In genomic region chr6:137101886-137102661, GRCm38 (mm10) we compare ENCODE assay signal across 20 mouse cellular contexts.
DNase-seq lines count a peak whose midpoint lies in the region; ATAC-seq and TF ChIP-seq lines count a peak whose summit lies in the region.
"Had no signal": no experiment of that assay in that cellular context is flagged by ENCODE, and none has a peak within 500 bp of the region (broad histone marks: within the 10 kb centered on the region; RNA-seq: fewer than 3 reads in every experiment).

No protein-coding gene starts in this region.

- WGBS in embryonic facial prominence, embryonic 13.5 days, result 59% methylated on average over 7 of the region's 7 CpGs
- WGBS in embryonic facial prominence, embryonic 10.5 days, result 82% methylated on average over 7 of the region's 7 CpGs
- WGBS in midbrain, embryonic 13.5 days, result 83% methylated on average over 7 of the region's 7 CpGs
- 79% methylated on average over 7 of the region's 7 CpGs for WGBS in midbrain, embryonic 16.5 days

- peak overlapping the region; percentile 68 for H3K27ac ChIP-seq in embryonic facial prominence, embryonic 13.5 days
- H3K27ac ChIP-seq in embryonic facial prominence, embryonic 10.5 days (replicated peaks), result no peak overlapping the region
- 0 out of 2 replicates have a peak overlapping the region, but pooled peaks have one; percentile 23 for H3K27ac ChIP-seq in layer of hippocampus, adult 2 months
- no peak overlapping the region for H3K27ac ChIP-seq in midbrain, embryonic 13.5 days
- H3K27ac ChIP-seq in midbrain, embryonic 16.5 days (ENCODE audit: low read length), result no peak overlapping the region
- H3K27ac ChIP-seq: hindbrain, embryonic 12.5 days; liver, embryonic 14.5 days; midbrain, embryonic 12.5 days had no signal

- H3K36me3 ChIP-seq in embryonic facial prominence, embryonic 13.5 days, result no peaks in the 10 kb centered on the region
- H3K36me3 ChIP-seq in embryonic facial prominence, embryonic 10.5 days (replicated peaks), result no peaks in the 10 kb centered on the region
- no peaks in the 10 kb centered on the region for H3K36me3 ChIP-seq in midbrain, embryonic 13.5 days
- no peaks in the 10 kb centered on the region for H3K36me3 ChIP-seq in midbrain, embryonic 16.5 days (ENCODE audit: control insufficient read depth, insufficient read depth, low read length)
- H3K36me3 ChIP-seq: hindbrain, embryonic 12.5 days; midbrain, embryonic 12.5 days had no signal

- no peak overlapping the region for H3K9ac ChIP-seq in embryonic facial prominence, embryonic 13.5 days
- no peak overlapping the region for H3K9ac ChIP-seq in midbrain, embryonic 13.5 days (replicated peaks)
- H3K9ac ChIP-seq in midbrain, embryonic 16.5 days (ENCODE audit: low read depth, low read length), result no peak overlapping the region
- H3K9ac ChIP-seq: hindbrain, embryonic 12.5 days; liver, embryonic 14.5 days; midbrain, embryonic 12.5 days had no signal

- H3K4me2 ChIP-seq in embryonic facial prominence, embryonic 13.5 days, result no peak overlapping the region
- H3K4me2 ChIP-seq in midbrain, embryonic 13.5 days (replicated peaks), result no peak overlapping the region
- no peak overlapping the region for H3K4me2 ChIP-seq in midbrain, embryonic 16.5 days (ENCODE audit: low read length)
- H3K4me2 ChIP-seq: hindbrain, embryonic 12.5 days; midbrain, embryonic 12.5 days had no signal

- no peak for ATAC-seq in embryonic facial prominence, embryonic 13.5 days (ENCODE audit: insufficient number of reproducible peaks, insufficient read depth, low FRiP score, low TSS enrichment, low read depth)
- ATAC-seq in midbrain, embryonic 13.5 days, result peak; percentile 14; the same call in 1 of the 2 replicates
- no peak for ATAC-seq in midbrain, embryonic 16.5 days

- H3K9me3 ChIP-seq in embryonic facial prominence, embryonic 13.5 days, result no peaks in the 10 kb centered on the region
- H3K9me3 ChIP-seq in embryonic facial prominence, embryonic 10.5 days, result no peaks in the 10 kb centered on the region
- no peaks in the 10 kb centered on the region for H3K9me3 ChIP-seq in midbrain, embryonic 13.5 days
- no peaks in the 10 kb centered on the region for H3K9me3 ChIP-seq in midbrain, embryonic 16.5 days (replicated peaks; ENCODE audit: control insufficient read depth, low read length, poor library complexity, severe bottlenecking)
- H3K9me3 ChIP-seq: hindbrain, embryonic 12.5 days; midbrain, embryonic 12.5 days had no signal

- no peak for DNase-seq in embryonic facial prominence, embryonic 10.5 days (ENCODE audit: low spot score)
- no peak for DNase-seq in layer of hippocampus, adult 2 months (ENCODE audit: low spot score in 2 of 2)
- DNase-seq in layer of hippocampus, adult 18-20 months (ENCODE audit: low spot score in 2 of 2), result no peak
- no peak for DNase-seq in retina, embryonic 14.5 days (ENCODE audit: low spot score)
- DNase-seq in heart, postnatal 36 days, result no peak
- DNase-seq: adrenal gland, adult 2 months; cerebellum, adult 18-20 months; gastrocnemius, postnatal 14 days; kidney, adult 2 months; kidney, postnatal 36 days; layer of hippocampus, postnatal 36 days; retina, postnatal 1 day; thymus, adult 2 months had no signal

- TF ChIP-seq CTCF in layer of hippocampus, adult 2 months (conservative IDR thresholded peaks at IDR 0.05), result no peak

- H3K27me3 ChIP-seq in embryonic facial prominence, embryonic 13.5 days, result no peaks in the 10 kb centered on the region
- no peaks in the 10 kb centered on the region for H3K27me3 ChIP-seq in embryonic facial prominence, embryonic 10.5 days (replicated peaks; ENCODE audit: low read depth, poor library complexity, severe bottlenecking)
- H3K27me3 ChIP-seq in midbrain, embryonic 13.5 days, result no peaks in the 10 kb centered on the region
- no peaks in the 10 kb centered on the region for H3K27me3 ChIP-seq in midbrain, embryonic 16.5 days (ENCODE audit: control insufficient read depth, insufficient read depth, low read depth, low read length)
- H3K27me3 ChIP-seq: hindbrain, embryonic 12.5 days; midbrain, embryonic 12.5 days had no signal

- H3K4me3 ChIP-seq in embryonic facial prominence, embryonic 13.5 days, result no peak overlapping the region
- H3K4me3 ChIP-seq in embryonic facial prominence, embryonic 10.5 days, result no peak overlapping the region
- no peak overlapping the region for H3K4me3 ChIP-seq in layer of hippocampus, adult 2 months
- no peak overlapping the region for H3K4me3 ChIP-seq in midbrain, embryonic 13.5 days (replicated peaks)
- no peak overlapping the region for H3K4me3 ChIP-seq in midbrain, embryonic 16.5 days (ENCODE audit: low read depth, low read length)
- H3K4me3 ChIP-seq: hindbrain, embryonic 12.5 days; midbrain, embryonic 12.5 days; myocyte had no signal

- intact Hi-C loops in heart, postnatal 36 days (cut with DNase I), result no loop called here

- peaks cover 49% of the 10 kb centered on the region for H3K4me1 ChIP-seq in embryonic facial prominence, embryonic 13.5 days
- peaks cover 39% of the 10 kb centered on the region for H3K4me1 ChIP-seq in embryonic facial prominence, embryonic 10.5 days
- no peaks in the 10 kb centered on the region for H3K4me1 ChIP-seq in midbrain, embryonic 13.5 days (replicated peaks)
- no peaks in the 10 kb centered on the region for H3K4me1 ChIP-seq in midbrain, embryonic 16.5 days (ENCODE audit: control insufficient read depth, insufficient read depth, low read length)
- H3K4me1 ChIP-seq: midbrain, embryonic 12.5 days had no signal

Comparison
In these comparisons a context has a peak if more than half of its experiments do, and no peak if none do; other contexts are left out.
1. H3K27ac ChIP-seq: peak in embryonic facial prominence, embryonic 13.5 days (single experiment) and layer of hippocampus, adult 2 months (single experiment); none in embryonic facial prominence, embryonic 10.5 days (single experiment), midbrain, embryonic 13.5 days (single experiment) and midbrain, embryonic 16.5 days (single experiment).